Mouse (Mus musculus): ENCODE data around the gene Nop2.

Nop2 gene

GRCm38 (mm10) chr6:125173256-125173655, 41.5 kb downstream of the Nop2 start:
- DNase-seq (ENCODE audit: low spot score): no peak

GRCm38 (mm10) chr6:125175469-125175868, 43.8 kb downstream of the Nop2 start:
- no peak for DNase-seq (ENCODE audit: low spot score)

- no peak for DNase-seq (ENCODE audit: low spot score)
These were observed 47.9 kb downstream of the Nop2 start for GRCm38 (mm10) chr6:125179601-125180000.

- DNase-seq (ENCODE audit: low spot score): no peak
These were observed 50.4 kb downstream of the Nop2 start for GRCm38 (mm10) chr6:125182133-125182532.

GRCm38 (mm10) chr6:125186203-125186602, 54.5 kb downstream of the Nop2 start:
- no peak for DNase-seq (ENCODE audit: low spot score)

DNA sequence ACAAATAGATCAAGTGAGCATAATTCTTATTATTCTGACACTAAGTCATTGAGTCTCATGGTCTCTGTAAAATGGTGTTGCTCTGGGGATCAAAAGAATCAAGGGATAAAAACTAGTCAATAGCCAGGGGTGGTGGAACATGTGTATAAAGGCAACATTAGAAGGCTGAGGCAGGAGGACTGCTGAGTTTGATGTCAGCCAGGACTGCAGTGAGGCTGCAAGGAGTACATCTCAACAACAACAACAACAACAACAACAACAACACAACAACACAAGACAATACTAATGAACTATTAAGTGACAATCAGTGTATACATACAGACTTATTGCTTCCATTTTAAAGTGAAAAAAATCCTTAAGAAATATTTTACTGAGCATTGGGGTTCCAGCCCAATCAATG, 59.1 kb downstream of the Nop2 start:
- DNase-seq (ENCODE audit: low spot score): no peak

- peak; percentile 97 for DNase-seq (ENCODE audit: low spot score)
These were observed 59.8 kb downstream of the Nop2 start, which contains the start of the genes Ncapd2 and Mrpl51 for GRCm38 (mm10) chr6:125191332-125192015. Ncapd2 (minus strand) TSS chr6:125191701. Mrpl51 (plus strand) TSS chr6:125191801.

DNA sequence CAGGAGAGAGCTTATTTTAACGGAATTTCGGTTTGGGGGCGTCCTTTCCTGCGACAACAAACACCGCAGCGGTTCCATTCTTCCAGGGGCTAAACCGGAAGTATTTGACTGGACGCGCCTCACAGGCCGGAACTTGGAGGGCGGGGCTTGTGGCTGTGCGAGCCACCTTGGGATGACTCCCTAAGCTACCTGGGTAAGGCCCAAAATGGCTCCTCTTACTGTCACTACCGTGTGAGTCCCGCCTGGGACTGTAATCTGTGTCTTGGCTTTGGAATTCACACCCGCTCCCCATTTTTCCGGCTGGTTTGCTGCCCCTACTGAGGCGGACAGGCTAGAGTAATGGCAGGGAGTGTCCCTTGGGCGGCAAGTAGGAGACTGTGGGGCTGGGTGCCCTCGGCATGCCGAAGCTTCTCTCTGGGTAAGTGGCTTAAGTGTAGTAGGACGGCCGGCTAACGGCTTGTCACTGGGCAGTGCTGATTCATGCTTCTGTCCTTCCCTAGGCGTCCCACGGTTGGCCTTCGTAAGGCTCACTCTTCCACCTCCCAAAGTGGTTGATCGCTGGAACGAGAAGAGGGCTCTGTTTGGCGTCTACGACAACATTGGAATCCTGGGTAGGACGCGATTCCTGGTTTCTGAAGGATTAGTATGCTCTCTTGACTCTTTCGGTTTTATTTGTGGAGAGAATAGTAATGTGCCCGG, 60.5 kb downstream of the Nop2 start:
- DNase-seq (ENCODE audit: low spot score): peak; percentile 84

GRCm38 (mm10) chr6:125192841-125193240, 61.1 kb downstream of the Nop2 start:
- DNase-seq (ENCODE audit: low spot score): no peak

DNA sequence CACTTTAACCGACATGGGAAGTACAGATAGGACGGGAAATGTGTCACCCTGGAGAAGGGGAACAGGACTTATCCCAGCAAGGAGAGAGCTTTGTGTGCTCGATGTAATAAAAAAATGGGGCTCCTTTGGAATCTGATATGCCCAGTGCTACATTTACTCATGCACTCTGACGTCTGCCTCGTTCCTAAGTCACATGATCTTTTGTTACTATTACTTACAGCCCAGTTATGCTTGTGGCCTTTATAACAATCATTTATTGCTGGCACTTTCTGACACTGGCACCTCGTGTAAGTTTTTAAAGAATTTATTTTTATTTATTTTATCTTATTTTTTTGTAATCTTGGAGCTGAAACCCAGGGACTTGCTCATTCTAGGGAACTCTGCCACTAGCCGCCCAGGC, 61.7 kb downstream of the Nop2 start:
- DNase-seq (ENCODE audit: low spot score): no peak
